Mouse (Mus musculus) left cerebral cortex, postnatal 36 days (tissue): ENCODE data around the gene Asf1a. TPM values are rescaled to one million over a fixed set of nuclear protein-coding genes. Genes with fewer than 3 reads are reported as not detected.
"Not testable (repeated sequence)": the region's sequence is repeated elsewhere in the genome, so short reads cannot be mapped to it uniquely, and the experiment has no call there.

ENCODE experiments used
- DNase-seq, 2 experiments: peaks; one replicate each; pipeline ENCODE4 v3.0.0; 2021 to 2022; ENCODE audit warnings: low spot score in 2 of 2, mixed read lengths in 1 of 2
- intact Hi-C: fragments of 180-260 bp; cut with DNase I; formaldehyde crosslinking; loops from one replicate; pipeline ENCODE4 v1.15.1; 2025
- total RNA-seq, 2 experiments: library from RNA; stranded (reverse); gene quantifications; 2 replicates each; pipeline ENCODE4 v1.2.3; 2021

Asf1a gene
- total RNA-seq = 10 to 100 TPM; 16.6 to 21.6 TPM

GRCm38 (mm10) chr10:53596677-53597120 is at the start of gene Asf1a:
Gene Asf1a (plus strand): TSS chr10:53596757.
- peak; percentile 96 to 97 for DNase-seq
- intact Hi-C loops = loop anchor here (1.0 to 10.0 kb wide), 2 partner anchors 34 to 252 kb away; partner anchors contain the start of gene Mcm9

- DNase-seq = no peak
- intact Hi-C loops = no loop called here
Observed at GRCm38 (mm10) chr10:53562001-53562400, 34.6 kb upstream of the Asf1a start.

- no peak for DNase-seq
- intact Hi-C loops = no loop called here
Observed at GRCm38 (mm10) chr10:53565538-53565937, 31.0 kb upstream of the Asf1a start.

- DNase-seq = no peak
- intact Hi-C loops = no loop called here
Observed at GRCm38 (mm10) chr10:53568531-53568930, 28.0 kb upstream of the Asf1a start.

GRCm38 (mm10) chr10:53580137-53580536 is 16.4 kb upstream of the Asf1a start:
- no peak for DNase-seq
- intact Hi-C loops = no loop called here

- intact Hi-C loops = no loop called here
- peak; percentile 30 to 58 for DNase-seq
Observed at GRCm38 (mm10) chr10:53580621-53581081, 15.9 kb upstream of the Asf1a start.

GRCm38 (mm10) chr10:53581087-53581486 is 15.5 kb upstream of the Asf1a start:
- DNase-seq = no peak
- intact Hi-C loops = no loop called here

GRCm38 (mm10) chr10:53585777-53586176 is 10.8 kb upstream of the Asf1a start:
- intact Hi-C loops = no loop called here
- no peak for DNase-seq

- intact Hi-C loops = loop anchor here (1.0 to 10.0 kb wide), 2 partner anchors 34 to 251 kb away; partner anchors contain the start of gene Mcm9
- no peak for DNase-seq
Observed at GRCm38 (mm10) chr10:53595744-53596676, 547 bp upstream of the Asf1a start.

GRCm38 (mm10) chr10:53597121-53597881 is 744 bp downstream of the Asf1a start:
- intact Hi-C loops = loop anchor here (10.0 kb wide), 1 partner anchor 252 kb away; no protein-coding TSS in a partner anchor
- peak; percentile 41 to 71 for DNase-seq

GRCm38 (mm10) chr10:53598821-53599220 is 2.3 kb downstream of the Asf1a start:
- intact Hi-C loops = loop anchor here (10.0 kb wide), 1 partner anchor 254 kb away; no protein-coding TSS in a partner anchor
- no peak for DNase-seq

GRCm38 (mm10) chr10:53605328-53605727 is 8.8 kb downstream of the Asf1a start:
- DNase-seq = no peak
- intact Hi-C loops = no loop called here

- no peak for DNase-seq
- intact Hi-C loops = no loop called here
Observed at GRCm38 (mm10) chr10:53608274-53608673, 11.7 kb downstream of the Asf1a start.

- intact Hi-C loops = no loop called here
- DNase-seq = no peak
Observed at GRCm38 (mm10) chr10:53612172-53612571, 15.6 kb downstream of the Asf1a start.

GRCm38 (mm10) chr10:53613955-53614354 is 17.4 kb downstream of the Asf1a start:
- DNase-seq = no peak
- intact Hi-C loops = no loop called here

- no peak for DNase-seq
- intact Hi-C loops = no loop called here
Observed at GRCm38 (mm10) chr10:53615850-53616616, 19.5 kb downstream of the Asf1a start.

- intact Hi-C loops = no loop called here
- DNase-seq = peak; percentile 84 to 88
Observed at GRCm38 (mm10) chr10:53629247-53629917, 32.8 kb downstream of the Asf1a start.

- intact Hi-C loops = loop anchor here (1.0 kb wide), 1 partner anchor 34 kb away; the partner anchor contains the start of gene Asf1a
- DNase-seq = peak; percentile 94 to 95
Observed at GRCm38 (mm10) chr10:53629918-53630250, 33.3 kb downstream of the Asf1a start.

- not testable (repeated sequence) for DNase-seq
- intact Hi-C loops = loop anchor here (1.0 kb wide), 1 partner anchor 34 kb away; the partner anchor contains the start of gene Asf1a
Observed at GRCm38 (mm10) chr10:53630339-53630738, 33.8 kb downstream of the Asf1a start, which contains the start of gene Mcm9. Gene Mcm9 (minus strand): TSS chr10:53630439.
